Mouse (Mus musculus) cortical plate, adult 2 months (tissue): ENCODE measurements at regions not wholly inside any gene's neighbourhood (a gene's known extent, or its start where the extent isn't known, plus 50 kb on each side); places are given as distances from the start of the nearest gene placed in this dataset.

Source experiments
- H3K27ac ChIP-seq: fragments of 200-500 bp; 2 replicates; pipeline ENCODE4 v1.5.1; 2012; ENCODE audit warnings: low read length, control low read depth, inconsistent platforms; ENCODE audit not compliant: insufficient read depth
- H3K4me1 ChIP-seq: fragments of 200-500 bp; 2 replicates; pipeline ENCODE4 v1.6.1; 2011; ENCODE audit warnings: low read length; ENCODE audit not compliant: control insufficient read depth, insufficient read depth
- H3K4me3 ChIP-seq: fragments of 200-500 bp; 2 replicates; pipeline ENCODE4 v1.5.1; 2011; ENCODE audit warnings: mild to moderate bottlenecking, low read length, control low read depth; ENCODE audit not compliant: insufficient read depth
- CTCF ChIP-seq: fragments of 200-500 bp; IDR thresholded peaks from 2 replicates; pipeline ENCODE4 v1.5.1; 2011; ENCODE audit warnings: mild to moderate bottlenecking, control low read depth, low read length; ENCODE audit not compliant: insufficient read depth; ENCODE audit errors: extremely low read depth
- POLR2A ChIP-seq: fragments of 200-500 bp; IDR thresholded peaks from 2 replicates; pipeline ENCODE4 v1.6.1; 2011; ENCODE audit warnings: mild to moderate bottlenecking, low read length, control low read depth; ENCODE audit not compliant: insufficient read depth; ENCODE audit errors: extremely low read depth

DNA sequence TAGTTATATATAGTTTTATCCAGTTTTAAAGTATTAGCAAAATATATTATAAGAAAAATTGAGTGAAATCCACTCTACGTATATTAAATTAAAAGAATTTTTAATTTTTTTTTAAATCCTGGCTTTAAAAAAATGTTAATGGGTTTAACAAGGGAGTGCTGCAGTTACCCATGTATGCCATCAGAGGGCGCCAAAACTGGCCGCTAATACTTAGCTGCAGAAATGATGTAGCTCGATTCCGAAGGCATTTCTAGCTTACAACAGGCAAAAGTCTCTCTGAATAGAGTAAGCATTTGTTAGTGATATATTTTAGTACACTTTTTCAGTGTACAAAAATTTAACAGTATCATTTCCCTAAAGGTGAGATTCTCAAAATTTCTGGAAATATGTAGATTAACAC lies 73.1 kb downstream of the Olfr444 start:
- Histone ChIP-seq H3K4me1 (no peaks in the 10 kb centered on the region), H3K4me3 (no peak overlapping the region), H3K27ac (no peak overlapping the region)
- peak; percentile 62; the same call in 1 of the 2 replicates for TF ChIP-seq CTCF
- no peak for TF ChIP-seq POLR2A
